Mouse (Mus musculus): ENCODE data around the gene Cmtm5. TPM values are rescaled to one million over a fixed set of nuclear protein-coding genes. Genes with fewer than 3 reads are reported as not detected.
A peak's percentile ranks its signal among the peaks of the same experiment; 100 is the strongest.

The Cmtm5 gene
- polyA plus RNA-seq, 1 experiment from 2014 or later = 6.5 TPM

MicroRNAs within 50 kb of the gene (microRNA counts, 519-probe panel; counts per million panel counts)
- microRNA mmu-miR-208a (1,760 counts per million, percentile 10 among the panel's probes with 10 or more counts), microRNA mmu-miR-208b (not detected)

Small RNA genes within 50 kb of the gene (microRNA-seq; reads per million reads assigned to microRNA genes)
- gene Mir208a (7.9 reads per million, percentile 29 among the genes with 10 or more reads in this experiment), gene Mir208b (50.4 reads per million, percentile 47 among the genes with 10 or more reads in this experiment)

Other genes starting within 250 kb of the Cmtm5 start
- gene Acin1, start 249.3 kb upstream of the Cmtm5 start, polyA plus RNA-seq (2015; fragmentation: Nextera tagmentation; extraction: Ambion mirVana) = 145 TPM in 2 replicates
- 0.32 and 0.37 TPM in 2 replicates for gene Gm29776, start 237.4 kb upstream of the Cmtm5 start, polyA plus RNA-seq (2015; fragmentation: Nextera tagmentation; extraction: Ambion mirVana)
- 0.13 TPM in 1 of 2 replicates, not detected in the other for gene Cebpe, start 224.1 kb upstream of the Cmtm5 start, polyA plus RNA-seq (2015; fragmentation: Nextera tagmentation; extraction: Ambion mirVana)
- gene Slc7a8, start 154.3 kb upstream of the Cmtm5 start, polyA plus RNA-seq (2015; fragmentation: Nextera tagmentation; extraction: Ambion mirVana) = 8.9 and 9.9 TPM in 2 replicates
- not detected in 2 replicates for gene Rnf212b, start 122.1 kb upstream of the Cmtm5 start, polyA plus RNA-seq (2015; fragmentation: Nextera tagmentation; extraction: Ambion mirVana)
- 13.6 and 14.5 TPM in 2 replicates for gene Homez, start 65.3 kb upstream of the Cmtm5 start, polyA plus RNA-seq (2015; fragmentation: Nextera tagmentation; extraction: Ambion mirVana)
- 3.3 and 3.4 TPM in 2 replicates for gene Ppp1r3e, start 58.7 kb upstream of the Cmtm5 start, polyA plus RNA-seq (2015; fragmentation: Nextera tagmentation; extraction: Ambion mirVana)
- 4.1 and 4.8 TPM in 2 replicates for gene Bcl2l2, start 52.9 kb upstream of the Cmtm5 start, polyA plus RNA-seq (2015; fragmentation: Nextera tagmentation; extraction: Ambion mirVana)
- not detected in 2 replicates for gene Gm20521, start 52.8 kb upstream of the Cmtm5 start, polyA plus RNA-seq (2015; fragmentation: Nextera tagmentation; extraction: Ambion mirVana)
- gene Pabpn1, start 43.8 kb upstream of the Cmtm5 start, polyA plus RNA-seq (2015; fragmentation: Nextera tagmentation; extraction: Ambion mirVana) = 183 and 192 TPM in 2 replicates
- 229 and 248 TPM in 2 replicates for gene Slc22a17, start 23.1 kb upstream of the Cmtm5 start, polyA plus RNA-seq (2015; fragmentation: Nextera tagmentation; extraction: Ambion mirVana)
- gene Efs, start 10.1 kb upstream of the Cmtm5 start, polyA plus RNA-seq (2015; fragmentation: Nextera tagmentation; extraction: Ambion mirVana) = 15.0 and 16.9 TPM in 2 replicates
- gene Il25, start 3.6 kb upstream of the Cmtm5 start, polyA plus RNA-seq (2015; fragmentation: Nextera tagmentation; extraction: Ambion mirVana) = 0.48 TPM in 1 of 2 replicates, not detected in the other
- 1.6 and 2.8 TPM in 2 replicates for gene Myh6, start 30.7 kb downstream of the Cmtm5 start, polyA plus RNA-seq (2015; fragmentation: Nextera tagmentation; extraction: Ambion mirVana)
- gene Gm17428, start 40.7 kb downstream of the Cmtm5 start, polyA plus RNA-seq (2015; fragmentation: Nextera tagmentation; extraction: Ambion mirVana) = not detected in 2 replicates
- 7.5 and 8.7 TPM in 2 replicates for gene Myh7, start 58.4 kb downstream of the Cmtm5 start, polyA plus RNA-seq (2015; fragmentation: Nextera tagmentation; extraction: Ambion mirVana)
- gene Ngdn, start 79.2 kb downstream of the Cmtm5 start, polyA plus RNA-seq (2015; fragmentation: Nextera tagmentation; extraction: Ambion mirVana) = 47.8 and 50.2 TPM in 2 replicates
- 33.7 and 37.5 TPM in 2 replicates for gene Zfhx2, start 156.1 kb downstream of the Cmtm5 start, polyA plus RNA-seq (2015; fragmentation: Nextera tagmentation; extraction: Ambion mirVana)
- 38.8 and 39.5 TPM in 2 replicates for gene Thtpa, start 158.5 kb downstream of the Cmtm5 start, polyA plus RNA-seq (2015; fragmentation: Nextera tagmentation; extraction: Ambion mirVana)
- gene Ap1g2, start 170.3 kb downstream of the Cmtm5 start, polyA plus RNA-seq (2015; fragmentation: Nextera tagmentation; extraction: Ambion mirVana) = 7.5 and 9.2 TPM in 2 replicates
- gene Jph4, start 180.7 kb downstream of the Cmtm5 start, polyA plus RNA-seq (2015; fragmentation: Nextera tagmentation; extraction: Ambion mirVana) = 39.7 and 42.5 TPM in 2 replicates

Measured in midbrain, embryonic 15.5 days (tissue).